Mouse (Mus musculus) megakaryocyte-erythroid progenitor cell, adult 5-6 weeks (primary cell): ENCODE measurements at regions not wholly inside any gene's neighbourhood (a gene's known extent, or its start where the extent isn't known, plus 50 kb on each side); places are given as distances from the start of the nearest gene placed in this dataset.
A peak's percentile ranks its signal among the peaks of the same experiment; 100 is the strongest.

Experiments used
- ATAC-seq: replicated peaks from 2 replicates; pipeline ENCODE4 v1.8.0; 2016; ENCODE audit warnings: mild to moderate bottlenecking, inconsistent platforms; ENCODE audit not compliant: severe bottlenecking, poor library complexity, low FRiP score, low TSS enrichment

- no peak for ATAC-seq
These were observed 113.2 kb upstream of the Fggy start for GRCm38 (mm10) chr4:95443854-95444811.

GRCm38 (mm10) chr4:95450286-95450685 lies 107.0 kb upstream of the Fggy start:
- no peak for ATAC-seq

- no peak for ATAC-seq
These were observed 105.5 kb upstream of the Fggy start for GRCm38 (mm10) chr4:95451831-95452230.

GRCm38 (mm10) chr4:95456318-95456717 lies 101.0 kb upstream of the Fggy start:
- no peak for ATAC-seq

- no peak for ATAC-seq
These were observed 100.4 kb upstream of the Fggy start for GRCm38 (mm10) chr4:95456943-95457342.

- no peak for ATAC-seq
These were observed 94.8 kb upstream of the Fggy start for GRCm38 (mm10) chr4:95462476-95462875.

GRCm38 (mm10) chr4:95463082-95463825 lies 94.1 kb upstream of the Fggy start:
- ATAC-seq, result no peak

- ATAC-seq, result no peak
These were observed 90.7 kb upstream of the Fggy start for GRCm38 (mm10) chr4:95466647-95467046.

GRCm38 (mm10) chr4:95467526-95467925 lies 89.8 kb upstream of the Fggy start:
- no peak for ATAC-seq

GRCm38 (mm10) chr4:95474726-95475406 lies 82.4 kb upstream of the Fggy start:
- no peak for ATAC-seq

- no peak for ATAC-seq
These were observed 81.1 kb upstream of the Fggy start for GRCm38 (mm10) chr4:95476071-95476724.

- no peak for ATAC-seq
These were observed 73.7 kb upstream of the Fggy start for GRCm38 (mm10) chr4:95483571-95483970.

- no peak for ATAC-seq
These were observed 70.0 kb upstream of the Fggy start for GRCm38 (mm10) chr4:95487323-95487722.

- ATAC-seq, result no peak
These were observed 69.3 kb upstream of the Fggy start for GRCm38 (mm10) chr4:95487969-95488368.

- ATAC-seq, result no peak
These were observed 68.2 kb upstream of the Fggy start for GRCm38 (mm10) chr4:95489059-95489458.

- ATAC-seq, result no peak
These were observed 57.0 kb upstream of the Fggy start for GRCm38 (mm10) chr4:95500265-95500664.

- ATAC-seq, result no peak
These were observed 56.1 kb upstream of the Fggy start for GRCm38 (mm10) chr4:95501164-95501563.

- 0 out of 2 replicates have a peak, but pooled peaks have one; percentile 34 for ATAC-seq
These were observed 50.0 kb upstream of the Fggy start for GRCm38 (mm10) chr4:95507141-95507945.
